Mouse (Mus musculus): ENCODE measurements around the gene Gm40193. TPM values are rescaled to one million over a fixed set of nuclear protein-coding genes. Genes with fewer than 3 reads are reported as not detected.

Gene Gm40193
- total RNA-seq (2014; rRNA removed): not detected in 2 replicates
- not detected in 2 replicates for polyA plus RNA-seq (2015; fragmentation: Nextera tagmentation; extraction: Ambion mirVana)

DNA sequence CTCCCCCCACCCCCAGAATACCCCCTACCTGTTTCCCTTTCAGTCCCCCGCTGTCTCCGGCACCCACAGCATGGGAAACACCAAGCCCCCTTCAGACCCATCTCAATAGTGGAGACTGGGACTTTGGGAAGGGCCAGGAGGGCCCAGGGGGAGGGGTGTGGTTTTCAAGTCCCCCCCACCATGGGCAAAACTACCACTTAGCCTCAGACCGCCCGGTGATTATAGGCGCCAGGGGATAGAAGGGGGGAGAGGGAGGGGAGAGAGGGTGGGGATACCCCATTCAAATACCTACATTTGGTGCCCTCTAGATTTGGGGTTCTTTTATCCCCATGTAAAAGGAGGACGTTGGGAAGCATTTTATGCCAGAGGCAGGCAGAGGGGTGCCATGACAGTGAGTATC, at the start of gene Gm40193:
Gene Gm40193, minus strand, starts transcription at position 101 of the 400 bp plus-strand sequence.
- no peak for TF ChIP-seq CTCF (IDR thresholded peaks at IDR 0.05; ENCODE audit: low read depth)
- no peaks in the 10 kb centered on the region for H3K4me1 ChIP-seq (ENCODE audit: insufficient read depth)
- no peak within 1 kb of the TSS for H3K9ac ChIP-seq
- H3K9me3 ChIP-seq (ENCODE audit: low read length): no peaks in the 10 kb centered on the region
- H3K4me3 ChIP-seq (ENCODE audit: low read depth, low read length): no peak within 1 kb of the TSS
- no peak within 1 kb of the TSS for H3K27ac ChIP-seq (ENCODE audit: low read depth, low read length)
- no peak for DNase-seq
- WGBS: 84% methylated on average over 6 of the region's 6 CpGs
- H3K36me3 ChIP-seq (ENCODE audit: insufficient read depth): peaks cover 10% of the 10 kb centered on the region
- H3K27me3 ChIP-seq (ENCODE audit: insufficient read depth, low read length): peaks cover 4% of the 10 kb centered on the region; the same call in 1 of the 2 replicates
- no peak within 1 kb of the TSS for H3K4me2 ChIP-seq (ENCODE audit: low read depth)
- ATAC-seq: no peak

DNA sequence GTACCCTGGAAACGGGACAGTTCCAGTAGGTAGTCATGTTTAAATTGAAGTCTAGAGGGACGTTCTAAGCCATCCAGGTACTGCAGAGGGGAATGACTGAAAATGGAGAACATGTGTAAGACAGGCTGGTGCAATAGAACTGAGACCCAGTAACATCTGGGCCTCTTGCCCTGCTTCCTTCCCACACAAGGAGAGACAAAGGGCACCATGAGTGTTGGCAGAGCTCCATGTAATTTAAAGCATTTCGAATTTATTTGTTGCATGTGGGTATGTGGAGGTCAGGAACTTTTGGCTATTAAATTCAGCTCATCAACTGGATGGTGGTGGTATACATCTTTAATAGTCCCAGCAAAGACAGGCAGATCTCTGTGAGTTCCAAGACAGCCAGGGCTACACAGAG, 49.5 kb upstream of the Gm40193 start:
- H3K27ac ChIP-seq (ENCODE audit: low read depth, low read length): no peak overlapping the region
- WGBS: 68% methylated on average over 3 of the region's 3 CpGs
- DNase-seq (no peak), ATAC-seq (no peak)
- no peak overlapping the region for H3K9ac ChIP-seq
- no peaks in the 10 kb centered on the region for H3K27me3 ChIP-seq (ENCODE audit: insufficient read depth, low read length)
- H3K4me2 ChIP-seq (ENCODE audit: low read depth): no peak overlapping the region
- H3K4me1 ChIP-seq (ENCODE audit: insufficient read depth): peaks cover 9% of the 10 kb centered on the region
- H3K4me3 ChIP-seq (ENCODE audit: low read depth, low read length): no peak overlapping the region
- TF ChIP-seq CTCF (IDR thresholded peaks at IDR 0.05; ENCODE audit: low read depth): no peak
- no peaks in the 10 kb centered on the region for H3K9me3 ChIP-seq (ENCODE audit: low read length)
- H3K36me3 ChIP-seq (ENCODE audit: insufficient read depth): no peaks in the 10 kb centered on the region

DNA sequence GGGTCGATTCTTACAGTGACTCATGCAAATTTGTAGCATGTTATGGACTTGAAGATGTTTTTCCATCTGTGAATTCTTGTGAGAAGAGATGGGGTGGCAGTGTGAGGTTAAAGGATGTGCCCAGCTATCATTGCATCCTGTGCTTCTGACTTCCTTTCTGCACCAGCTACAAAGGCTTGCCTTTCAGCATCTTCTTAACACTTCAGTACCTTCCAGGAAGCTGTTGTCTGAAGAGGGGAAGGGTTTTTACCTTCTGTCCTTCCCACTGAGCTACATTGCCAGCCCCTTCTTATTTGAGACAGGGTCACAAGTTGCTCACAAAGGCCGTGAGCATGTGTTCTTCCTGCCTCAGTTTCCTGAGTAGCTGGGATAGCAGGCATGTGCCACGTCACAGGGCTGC, 48.2 kb upstream of the Gm40193 start:
- peaks cover 9% of the 10 kb centered on the region for H3K4me1 ChIP-seq (ENCODE audit: insufficient read depth)

DNA sequence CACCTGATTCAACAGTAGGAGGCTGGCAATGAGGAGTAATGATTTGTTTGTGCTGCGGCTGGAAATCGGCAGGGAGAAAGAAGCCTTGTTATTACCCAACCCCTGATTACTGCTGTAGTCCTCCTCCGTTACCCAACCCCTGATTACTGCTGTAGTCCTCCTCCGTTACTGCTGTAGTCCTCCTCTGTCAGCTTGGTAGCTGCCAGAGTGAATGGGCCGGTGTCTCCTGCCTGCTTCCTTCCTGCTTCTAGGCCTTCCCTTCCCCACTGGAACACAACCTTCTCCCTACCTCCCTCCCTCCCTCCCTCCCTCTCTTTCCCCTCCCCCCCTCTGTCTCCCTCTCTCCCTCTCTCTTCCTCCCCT, 47.6 kb upstream of the Gm40193 start:
- WGBS: 42% methylated on average over 5 of the region's 5 CpGs
- Histone ChIP-seq H3K4me2 (ENCODE audit: low read depth) (no peak overlapping the region), H3K27ac (ENCODE audit: low read depth, low read length) (no peak overlapping the region), H3K9me3 (ENCODE audit: low read length) (no peaks in the 10 kb centered on the region), H3K4me3 (ENCODE audit: low read depth, low read length) (no peak overlapping the region), H3K4me1 (ENCODE audit: insufficient read depth) (peaks cover 9% of the 10 kb centered on the region), H3K9ac (no peak overlapping the region), H3K36me3 (ENCODE audit: insufficient read depth) (no peaks in the 10 kb centered on the region), H3K27me3 (ENCODE audit: insufficient read depth, low read length) (no peaks in the 10 kb centered on the region)
- ATAC-seq (no peak), DNase-seq (no peak)
- TF ChIP-seq CTCF (IDR thresholded peaks at IDR 0.05; ENCODE audit: low read depth): no peak

More for the DNA sequence above, 48.2 kb upstream of the Gm40193 start:
- Histone ChIP-seq H3K27me3 (ENCODE audit: insufficient read depth, low read length) (no peaks in the 10 kb centered on the region), H3K9me3 (ENCODE audit: low read length) (no peaks in the 10 kb centered on the region), H3K36me3 (ENCODE audit: insufficient read depth) (no peaks in the 10 kb centered on the region), H3K4me3 (ENCODE audit: low read depth, low read length) (no peak overlapping the region), H3K9ac (no peak overlapping the region), H3K4me2 (ENCODE audit: low read depth) (no peak overlapping the region), H3K27ac (ENCODE audit: low read depth, low read length) (no peak overlapping the region)
- TF ChIP-seq CTCF (IDR thresholded peaks at IDR 0.05; ENCODE audit: low read depth): no peak
- DNase-seq: no peak
- no peak for ATAC-seq
- WGBS: 82% methylated on average over 3 of the region's 3 CpGs

DNA sequence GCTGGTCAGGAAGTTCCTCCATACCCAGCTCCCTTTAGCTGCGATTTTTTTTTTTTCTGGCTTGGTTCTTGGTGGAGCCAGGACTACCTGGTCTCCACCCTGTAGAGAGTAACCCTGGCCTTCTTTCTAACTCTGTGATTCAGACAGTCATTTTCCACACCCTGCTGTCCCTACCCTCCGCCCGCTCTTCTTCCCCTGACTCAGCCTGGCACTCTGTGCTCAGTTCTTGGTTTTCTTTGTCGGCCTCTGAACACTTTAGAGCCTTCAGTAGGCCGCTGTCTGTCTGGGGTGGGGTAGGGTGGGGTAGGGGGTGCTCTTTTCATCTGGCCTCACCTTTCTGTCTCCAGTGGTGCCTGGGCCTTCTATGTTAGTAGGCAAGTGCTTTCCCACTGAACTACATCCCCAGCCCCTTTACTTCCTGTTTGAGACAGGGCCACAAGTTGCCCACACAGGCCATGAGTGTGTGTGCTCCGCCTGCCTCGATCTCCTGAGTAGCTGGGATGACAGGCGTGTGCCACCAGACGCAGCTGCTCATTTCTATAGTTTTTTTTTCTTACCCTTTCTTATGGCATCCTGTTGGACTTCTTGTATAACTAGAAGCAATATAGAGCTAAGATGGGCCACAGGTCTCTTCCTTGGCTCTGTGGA, 47.1 kb upstream of the Gm40193 start:
- TF ChIP-seq CTCF (IDR thresholded peaks at IDR 0.05; ENCODE audit: low read depth): no peak
- DNase-seq (no peak), ATAC-seq (no peak)
- H3K4me2 ChIP-seq (ENCODE audit: low read depth): no peak overlapping the region
- peaks cover 9% of the 10 kb centered on the region for H3K4me1 ChIP-seq (ENCODE audit: insufficient read depth)
- H3K27ac ChIP-seq (ENCODE audit: low read depth, low read length): no peak overlapping the region
- H3K9ac ChIP-seq: no peak overlapping the region
- WGBS: 78% methylated on average over 9 of the region's 9 CpGs
- H3K9me3 ChIP-seq (ENCODE audit: low read length): no peaks in the 10 kb centered on the region
- no peak overlapping the region for H3K4me3 ChIP-seq (ENCODE audit: low read depth, low read length)
- H3K36me3 ChIP-seq (ENCODE audit: insufficient read depth): no peaks in the 10 kb centered on the region
- no peaks in the 10 kb centered on the region for H3K27me3 ChIP-seq (ENCODE audit: insufficient read depth, low read length)

DNA sequence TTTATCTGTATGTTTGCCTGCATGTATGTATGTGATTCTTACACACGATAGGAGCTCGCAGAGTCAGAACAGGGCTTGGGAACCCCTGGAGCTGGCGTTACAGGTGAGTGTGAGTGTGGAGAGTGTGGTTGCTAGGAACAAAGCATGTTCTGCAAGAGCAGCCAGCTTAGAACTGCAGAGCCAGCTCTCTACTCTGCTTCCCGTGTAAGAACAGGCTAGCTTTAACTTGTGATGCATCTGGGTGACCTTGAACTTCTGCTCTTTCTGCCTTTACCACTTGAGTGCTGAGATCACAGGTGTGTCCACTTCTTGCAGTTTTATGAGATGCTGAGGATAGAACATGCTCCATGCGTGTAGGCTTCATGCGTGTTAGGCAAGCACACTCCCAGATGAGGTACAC, 46.2 kb upstream of the Gm40193 start:
- TF ChIP-seq CTCF (IDR thresholded peaks at IDR 0.05; ENCODE audit: low read depth): no peak
- 86% methylated on average over 6 of the region's 6 CpGs for WGBS
- H3K4me3 ChIP-seq (ENCODE audit: low read depth, low read length): no peak overlapping the region

DNA sequence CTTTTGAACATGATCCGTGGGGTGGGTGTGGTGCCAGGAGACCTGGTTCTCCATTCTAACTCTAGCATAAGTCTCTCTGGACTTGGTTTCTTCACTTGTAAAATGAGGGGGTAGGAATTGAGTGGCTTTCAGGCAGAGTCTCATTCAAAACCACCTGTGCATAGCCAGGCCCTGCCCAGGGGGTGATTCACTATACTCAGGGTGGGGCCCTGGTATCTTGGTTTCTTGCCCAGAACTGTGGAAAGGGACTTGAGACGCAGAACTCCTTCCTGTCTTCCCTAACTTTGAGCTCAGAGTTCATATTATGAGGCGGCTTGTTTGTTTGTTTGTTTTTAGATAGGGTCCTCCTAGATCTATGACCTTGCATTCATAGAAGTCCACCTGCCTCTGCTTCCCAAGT, 44.5 kb upstream of the Gm40193 start:
- 75% methylated on average over 3 of the region's 3 CpGs for WGBS
- no peak for DNase-seq
- TF ChIP-seq CTCF (IDR thresholded peaks at IDR 0.05; ENCODE audit: low read depth): no peak

More for the DNA sequence above, 46.2 kb upstream of the Gm40193 start:
- no peak for DNase-seq
- ATAC-seq: no peak
- Histone ChIP-seq H3K4me2 (ENCODE audit: low read depth) (no peak overlapping the region), H3K36me3 (ENCODE audit: insufficient read depth) (no peaks in the 10 kb centered on the region), H3K9ac (no peak overlapping the region), H3K4me1 (ENCODE audit: insufficient read depth) (peaks cover 9% of the 10 kb centered on the region), H3K27ac (ENCODE audit: low read depth, low read length) (no peak overlapping the region), H3K27me3 (ENCODE audit: insufficient read depth, low read length) (no peaks in the 10 kb centered on the region), H3K9me3 (ENCODE audit: low read length) (no peaks in the 10 kb centered on the region)

More for the DNA sequence above, 44.5 kb upstream of the Gm40193 start:
- no peak overlapping the region for H3K4me3 ChIP-seq (ENCODE audit: low read depth, low read length)
- no peak for ATAC-seq
- H3K9ac ChIP-seq: no peak overlapping the region
- no peaks in the 10 kb centered on the region for H3K27me3 ChIP-seq (ENCODE audit: insufficient read depth, low read length)
- H3K27ac ChIP-seq (ENCODE audit: low read depth, low read length): no peak overlapping the region
- peaks cover 4% of the 10 kb centered on the region; the same call in 1 of the 2 replicates for H3K4me1 ChIP-seq (ENCODE audit: insufficient read depth)
- H3K9me3 ChIP-seq (ENCODE audit: low read length): no peaks in the 10 kb centered on the region
- H3K4me2 ChIP-seq (ENCODE audit: low read depth): no peak overlapping the region
- H3K36me3 ChIP-seq (ENCODE audit: insufficient read depth): no peaks in the 10 kb centered on the region

Data from forebrain, postnatal 0 days (tissue).